Mouse (Mus musculus) lung, adult 18-20 months (tissue): ENCODE measurements around the gene Rbck1.

Experiments used
- DNase-seq, 2 experiments: peaks; one replicate each; pipeline ENCODE4 v3.0.0; 2022; ENCODE audit warnings: mixed read lengths in 2 of 2

The Rbck1 gene

GRCm38 (mm10) chr2:152343329-152344213 lies 11.1 kb upstream of the Rbck1 start, which contains the start of gene Trib3:
Gene Trib3, minus strand, starts transcription at chr2:152344032.
- DNase-seq, result peak; percentile 89 to 91

GRCm38 (mm10) chr2:152339631-152340179 lies 7.3 kb upstream of the Rbck1 start:
- no peak for DNase-seq

DNA sequence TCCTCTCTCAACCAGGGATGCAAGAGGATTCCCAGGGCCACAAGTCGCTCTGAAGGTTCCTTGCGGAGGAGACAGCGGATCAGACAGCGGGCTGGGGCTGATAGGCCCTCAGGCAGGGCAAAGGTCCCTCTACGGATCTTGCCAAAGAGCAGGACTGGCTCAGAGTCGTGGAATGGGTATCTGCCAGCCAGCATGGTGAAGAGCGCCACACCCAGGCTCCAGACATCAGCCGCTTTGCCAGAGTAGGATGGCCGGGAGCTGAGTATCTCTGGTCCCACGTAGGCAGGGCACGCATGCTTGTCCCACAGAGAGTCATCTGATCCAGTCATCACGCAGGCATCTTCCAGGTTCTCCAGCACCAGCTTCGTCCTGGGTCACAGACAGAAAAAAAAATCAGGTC lies 5.9 kb upstream of the Rbck1 start:
- no peak for DNase-seq

- no peak for DNase-seq
Measured at GRCm38 (mm10) chr2:152337591-152338212, 5.2 kb upstream of the Rbck1 start.

- peak; percentile 71 to 85 for DNase-seq
Measured at GRCm38 (mm10) chr2:152336856-152337255, 4.4 kb upstream of the Rbck1 start.

DNA sequence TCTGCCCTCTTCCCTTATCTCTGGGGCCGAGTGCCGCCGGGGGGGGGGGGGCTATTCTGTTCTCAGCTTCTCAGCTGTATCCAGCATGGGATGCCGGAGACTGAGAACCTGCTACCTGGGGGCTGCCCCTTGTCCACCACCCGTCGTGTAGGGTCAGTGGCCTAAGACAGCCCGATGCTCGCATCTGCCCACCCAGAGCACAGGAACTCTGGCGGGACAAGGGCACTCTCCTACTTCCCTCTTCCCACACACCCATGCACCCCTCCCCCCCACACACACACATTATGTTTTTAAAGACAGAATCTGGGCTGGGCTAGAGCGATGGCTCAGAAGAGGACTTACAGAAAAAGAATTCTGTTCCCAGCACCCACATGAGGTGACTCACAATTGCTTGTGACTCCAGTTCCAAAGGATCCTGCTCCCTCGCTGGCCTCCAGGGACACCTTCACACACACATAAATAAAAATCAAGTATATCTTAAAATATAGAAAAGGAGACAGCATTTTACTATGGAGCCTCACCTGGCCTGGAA lies 2.9 kb upstream of the Rbck1 start:
- DNase-seq, result no peak

DNA sequence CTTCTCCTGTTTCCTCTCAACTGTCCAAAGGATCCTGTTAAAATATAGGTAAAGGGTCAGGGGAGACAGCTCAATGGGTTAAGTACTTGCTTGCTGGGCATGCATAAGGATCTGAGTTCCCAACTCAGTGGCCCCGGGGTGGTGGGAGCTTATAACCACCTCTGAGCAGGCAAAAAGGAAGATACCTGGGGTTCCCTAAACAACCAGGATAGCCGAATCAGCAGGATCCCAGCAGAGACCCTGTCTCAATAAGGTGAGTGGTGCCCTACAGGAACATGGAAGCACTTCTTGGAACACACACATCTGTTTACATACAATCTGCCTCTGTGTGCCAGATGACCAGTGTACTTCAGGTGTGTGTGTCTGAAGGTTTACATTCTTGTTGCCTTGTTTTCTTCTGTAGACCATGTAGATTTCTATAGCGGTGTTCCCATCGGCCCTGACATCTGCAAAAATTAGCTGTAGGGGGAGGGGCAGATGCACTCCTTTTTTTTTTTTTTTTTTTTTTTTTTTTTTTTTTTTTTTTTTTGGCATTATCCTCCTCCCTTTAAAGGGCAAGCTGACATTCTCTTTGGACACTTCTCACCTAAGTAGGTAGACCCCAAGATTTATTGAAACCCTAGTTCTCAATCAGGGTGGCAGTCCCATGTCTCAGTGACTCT lies 1.0 kb upstream of the Rbck1 start:
- no peak for DNase-seq

GRCm38 (mm10) chr2:152330858-152331423 lies 1.5 kb downstream of the Rbck1 start:
- DNase-seq, result no peak

DNA sequence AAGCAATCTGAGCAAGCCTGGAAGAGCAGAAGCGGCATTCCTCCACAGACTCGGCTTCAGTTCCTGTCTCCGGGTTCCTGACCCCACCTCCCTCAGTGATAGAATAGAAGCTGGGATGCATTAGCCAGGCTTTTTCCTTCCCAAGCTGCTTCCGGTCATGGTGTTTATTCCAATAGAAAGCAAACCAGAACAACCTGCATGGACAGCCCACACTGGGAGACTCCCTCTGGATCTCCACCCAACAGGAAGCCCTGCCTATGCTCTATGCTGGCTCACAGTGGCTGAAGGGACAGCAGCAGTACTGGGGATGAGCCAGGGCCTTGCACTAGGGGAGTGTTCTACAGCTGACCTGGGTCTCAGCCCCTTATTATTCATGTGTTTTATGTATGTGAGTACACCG lies 4.5 kb downstream of the Rbck1 start:
- DNase-seq, result peak; percentile 26 to 44

GRCm38 (mm10) chr2:152326654-152327053 lies 5.8 kb downstream of the Rbck1 start:
- no peak for DNase-seq

GRCm38 (mm10) chr2:152326157-152326556 lies 6.3 kb downstream of the Rbck1 start:
- DNase-seq, result no peak

DNA sequence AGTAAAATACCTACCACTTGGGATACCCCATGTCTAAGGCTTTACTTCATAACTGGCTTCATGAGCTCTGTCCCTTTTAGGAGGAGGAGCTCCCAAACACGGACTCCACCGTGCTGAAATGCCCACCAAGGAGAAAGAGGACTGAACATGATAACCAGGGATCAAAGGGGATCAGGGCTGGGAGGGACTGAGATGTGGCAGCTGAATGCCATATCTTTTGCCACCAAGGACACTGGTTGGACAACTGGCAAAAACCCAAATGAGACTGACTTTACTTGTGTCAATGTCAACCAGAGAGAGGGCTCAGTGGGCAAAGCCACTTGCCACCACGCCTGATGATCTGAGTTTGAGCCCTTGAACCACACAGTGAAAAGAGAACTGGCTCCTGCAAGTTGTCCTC lies 7.6 kb downstream of the Rbck1 start:
- no peak for DNase-seq

DNA sequence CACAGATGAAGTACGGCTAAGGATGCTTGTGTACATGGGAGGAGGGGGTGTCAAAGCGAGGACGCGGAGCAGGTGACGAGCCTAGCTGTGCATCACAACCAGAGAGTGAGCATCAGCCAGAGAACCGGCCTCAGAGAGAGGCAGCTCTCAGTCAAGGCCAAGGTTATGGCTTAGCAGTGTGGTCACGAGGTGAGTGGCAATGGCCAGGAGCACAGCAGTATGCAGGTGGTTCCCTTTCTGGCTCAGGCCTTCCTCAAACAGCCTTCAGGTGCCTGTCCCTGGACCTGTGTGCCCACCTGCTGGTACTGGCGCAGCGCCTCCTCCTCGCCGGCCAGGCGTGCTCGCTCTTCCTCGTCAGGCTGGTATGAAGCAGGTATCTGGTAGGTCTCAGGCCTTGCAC lies 8.5 kb downstream of the Rbck1 start:
- no peak for DNase-seq

DNA sequence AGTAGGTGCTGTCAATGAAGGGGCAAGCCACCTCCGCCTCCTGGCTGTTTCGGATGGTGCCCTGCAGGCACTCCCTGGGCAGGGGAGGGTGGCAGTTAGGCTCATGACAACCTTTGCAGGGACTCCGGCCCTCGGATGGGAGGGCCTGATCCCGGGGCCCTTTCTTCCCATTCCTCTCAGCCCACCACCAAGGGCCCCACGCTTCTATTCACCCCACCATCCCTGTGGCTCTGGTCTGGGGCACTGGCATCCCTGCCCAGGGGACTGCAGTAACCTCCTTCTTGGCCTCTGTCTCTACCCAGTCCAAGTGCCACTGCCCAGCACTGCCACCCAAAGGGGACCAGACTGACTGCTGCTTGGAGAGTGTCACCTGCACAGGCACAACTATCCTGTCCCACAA lies 10.3 kb downstream of the Rbck1 start:
- DNase-seq, result no peak

- no peak for DNase-seq
Measured at GRCm38 (mm10) chr2:152321558-152321957, 10.9 kb downstream of the Rbck1 start.

- DNase-seq, result no peak
Measured at GRCm38 (mm10) chr2:152317054-152317453, 15.4 kb downstream of the Rbck1 start.

GRCm38 (mm10) chr2:152313926-152314325 lies 18.5 kb downstream of the Rbck1 start:
- DNase-seq, result no peak

GRCm38 (mm10) chr2:152312996-152313395 lies 19.5 kb downstream of the Rbck1 start:
- no peak for DNase-seq

DNA sequence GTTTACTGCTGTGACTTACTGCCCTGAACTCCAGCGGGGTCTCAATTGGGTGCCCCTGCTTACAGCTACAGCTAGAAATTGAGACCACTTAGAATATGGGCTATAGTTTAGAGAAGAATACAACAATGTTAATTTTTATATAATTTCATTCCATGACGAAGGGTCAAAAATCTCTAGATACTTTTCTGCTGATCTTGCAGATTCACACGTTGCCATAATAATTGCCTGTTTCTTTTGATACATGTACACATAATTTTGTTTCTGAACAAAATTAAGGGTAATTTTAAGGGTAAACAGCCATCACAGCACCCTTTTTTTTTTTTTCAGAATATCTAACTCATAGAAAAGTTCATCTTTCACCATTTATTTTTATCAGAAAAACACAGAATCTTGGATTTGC lies 25.3 kb downstream of the Rbck1 start:
- DNase-seq, result no peak

DNA sequence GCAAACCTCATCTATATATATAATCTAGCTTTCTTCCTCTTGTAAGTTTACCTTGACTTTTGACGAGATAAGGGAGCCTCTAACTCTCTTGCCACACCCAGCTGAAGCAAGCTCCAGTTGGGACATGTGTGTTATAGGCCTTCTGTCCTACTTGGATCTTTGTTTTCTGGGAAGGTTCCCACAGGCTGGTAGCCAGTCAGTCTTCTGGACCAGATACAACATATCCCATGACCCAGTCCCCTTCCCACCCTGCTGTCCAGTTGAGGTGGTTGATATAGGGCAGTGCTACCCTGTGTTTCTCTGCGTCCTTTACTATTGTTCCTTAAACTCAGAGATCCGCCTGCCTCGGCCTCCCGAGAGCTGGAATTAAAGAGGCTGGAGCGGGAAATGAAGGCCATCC lies 27.0 kb downstream of the Rbck1 start:
- DNase-seq, result no peak

- DNase-seq, result no peak
Measured at GRCm38 (mm10) chr2:152303781-152304180, 28.7 kb downstream of the Rbck1 start.

- no peak for DNase-seq
Measured at GRCm38 (mm10) chr2:152302862-152303261, 29.6 kb downstream of the Rbck1 start.

DNA sequence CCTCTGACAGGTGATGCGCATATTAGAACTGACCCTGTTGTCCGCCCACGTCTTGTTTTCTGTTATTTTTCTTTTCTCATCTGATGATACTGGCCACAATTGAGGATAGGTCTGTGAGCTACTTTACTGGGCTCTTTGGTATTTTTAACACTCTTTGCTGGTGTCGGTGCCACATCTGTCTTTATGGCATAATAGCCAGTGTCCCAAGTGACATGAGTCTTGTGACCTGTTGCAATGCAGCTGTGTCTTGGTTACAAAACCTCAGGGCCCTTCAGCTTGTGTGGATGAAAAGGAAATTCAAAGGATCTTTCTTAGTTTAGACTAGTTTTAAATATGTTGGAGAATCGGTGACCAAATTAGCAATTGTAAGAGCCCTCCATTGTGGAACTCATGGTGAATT lies 37.9 kb downstream of the Rbck1 start:
- DNase-seq, result no peak
